ENCODE assay signal across 8 mouse cellular contexts in the genomic region with DNA sequence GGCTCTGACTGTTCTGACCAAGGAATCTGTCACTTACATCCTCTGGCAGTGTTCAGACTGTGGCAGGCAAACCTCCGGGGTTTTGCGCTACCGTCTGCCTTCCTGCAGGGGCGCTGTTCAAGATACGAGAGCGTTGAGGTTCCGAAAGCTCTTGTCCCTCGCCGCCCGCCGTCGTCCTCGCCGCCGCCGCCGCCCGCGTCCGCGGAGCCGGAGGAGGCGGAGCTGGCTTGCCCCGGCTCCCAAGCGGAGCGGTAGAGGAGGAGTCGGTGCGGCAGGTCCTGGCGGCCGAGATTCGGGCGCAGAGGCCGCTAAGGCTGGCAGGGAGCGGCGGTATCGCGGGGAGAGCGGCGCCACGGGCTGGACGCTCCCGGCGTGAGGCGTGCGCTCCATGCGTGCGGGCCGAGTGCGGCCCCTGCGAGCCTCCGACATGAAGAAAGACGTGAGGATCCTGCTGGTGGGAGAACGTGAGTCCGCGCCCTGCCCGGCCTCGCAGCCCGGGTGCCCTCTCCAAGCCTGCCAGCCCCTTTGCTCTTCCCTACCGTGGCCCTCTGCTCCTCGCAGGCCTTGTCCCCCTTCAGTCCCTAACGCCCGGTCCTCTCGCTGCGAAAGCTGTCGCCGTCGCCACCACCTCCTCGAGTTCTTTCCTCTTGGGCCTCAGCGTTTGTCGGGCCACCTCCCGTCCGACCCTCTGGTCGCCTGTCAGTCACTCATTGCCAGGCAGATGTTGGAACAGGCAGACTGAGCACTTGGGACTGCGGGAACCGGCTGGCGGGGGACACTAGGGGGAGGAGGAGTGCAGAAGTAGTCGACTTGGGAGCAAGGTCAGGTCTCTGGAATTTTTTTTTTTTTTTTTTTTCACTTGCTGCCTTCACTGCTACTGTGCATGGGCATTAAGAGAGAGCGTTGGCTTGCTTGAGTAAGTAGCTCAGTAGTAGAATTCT. TPM values are rescaled to one million over a fixed set of nuclear protein-coding genes. Genes with fewer than 3 reads are reported as not detected.
DNase-seq lines count a peak whose midpoint lies in the region; ATAC-seq and TF ChIP-seq lines count a peak whose summit lies in the region.

Rhot1 (plus strand) TSS at position 160 of the 941 bp plus-strand sequence.

- H3K36me3 ChIP-seq in hindbrain, embryonic 10.5 days = peaks cover 20% of the 10 kb centered on the region
- 0 out of 2 replicates have a peak, but pooled peaks cover 3% of the 10 kb centered on the region for H3K36me3 ChIP-seq in lung, postnatal 0 days (ENCODE audit: insufficient read depth, low read length)

- peak within 1 kb of the TSS; percentile 94 for H3K27ac ChIP-seq in hindbrain, embryonic 10.5 days
- peak within 1 kb of the TSS; percentile 95 for H3K27ac ChIP-seq in lung, postnatal 0 days (ENCODE audit: low read length)

- under 1% methylated on average over 78 of the region's 78 CpGs for WGBS in hindbrain, embryonic 10.5 days
- WGBS in lung, postnatal 0 days = under 1% methylated on average over 46 of the region's 78 CpGs

- H3K4me2 ChIP-seq in lung, postnatal 0 days (replicated peaks; ENCODE audit: low read depth, low read length) = peak within 1 kb of the TSS; percentile 65

- H3K27me3 ChIP-seq in hindbrain, embryonic 10.5 days (ENCODE audit: insufficient read depth, poor library complexity, severe bottlenecking) = no peaks in the 10 kb centered on the region
- no peaks in the 10 kb centered on the region for H3K27me3 ChIP-seq in lung, postnatal 0 days (replicated peaks; ENCODE audit: insufficient read depth, low read length)

- peak within 1 kb of the TSS; percentile 77 for H3K9ac ChIP-seq in lung, postnatal 0 days (replicated peaks; ENCODE audit: low read depth)

- no peaks in the 10 kb centered on the region for H3K9me3 ChIP-seq in hindbrain, embryonic 10.5 days
- H3K9me3 ChIP-seq in lung, postnatal 0 days (ENCODE audit: low read length) = no peaks in the 10 kb centered on the region

- no peak for TF ChIP-seq EP300 in lung, postnatal 0 days (IDR thresholded peaks at IDR 0.05)

- TF ChIP-seq CTCF in lung, postnatal 0 days (IDR thresholded peaks at IDR 0.05) = peak; percentile 95

- peak within 1 kb of the TSS; percentile 84 for H3K4me3 ChIP-seq in hindbrain, embryonic 10.5 days
- peak within 1 kb of the TSS; percentile 85 for H3K4me3 ChIP-seq in lung, postnatal 0 days (ENCODE audit: low read depth, low read length)

- peak; percentile 80 for DNase-seq in MEL-GATA-1-ER (ENCODE audit: extremely low read depth, low read depth)
- peak; percentile 97 for DNase-seq in cerebellum, adult 8-10 months
- DNase-seq in hindbrain, embryonic 10.5 days (ENCODE audit: low spot score) = peak; percentile 96
- DNase-seq in layer of hippocampus, adult 9-11 months = peak; percentile 95
- DNase-seq in lung, postnatal 0 days (ENCODE audit: low spot score) = peak; percentile 97
- peak; percentile 97 for DNase-seq in ovary, postnatal 14 days (ENCODE audit: low spot score)
- DNase-seq in thymus, postnatal 14 days = peak; percentile 98

- peak; percentile 96 for ATAC-seq in frontal cortex, adult (ENCODE audit: low TSS enrichment)
- ATAC-seq in lung, postnatal 0 days = peak; percentile 97

- peaks cover 9% of the 10 kb centered on the region for H3K4me1 ChIP-seq in hindbrain, embryonic 10.5 days (replicated peaks)
- no peaks in the 10 kb centered on the region; the same call in 1 of the 2 replicates for H3K4me1 ChIP-seq in lung, postnatal 0 days (ENCODE audit: insufficient read depth, low read depth, low read length)

RNA-seq across cellular contexts. Expression of gene Rhot1, which starts in this region (rescaled TPM):
- polyA plus RNA-seq in hindbrain, embryonic 10.5 days (2016; fragmentation: Nextera tagmentation; extraction: Ambion mirVana) = 56.0 and 56.1 TPM in 2 replicates
- polyA plus RNA-seq in lung, postnatal 0 days (2015; fragmentation: Nextera tagmentation; extraction: Ambion mirVana) = 38.2 and 44.9 TPM in 2 replicates

Comparison
In these comparisons a context has a peak if more than half of its experiments do, and no peak if none do; other contexts are left out.
1. Peak in every context shown above with its lines: DNase-seq, ATAC-seq, H3K4me3 ChIP-seq and H3K27ac ChIP-seq.